Mouse (Mus musculus): Measurements from ENCODE around the gene Dock4.

DNA sequence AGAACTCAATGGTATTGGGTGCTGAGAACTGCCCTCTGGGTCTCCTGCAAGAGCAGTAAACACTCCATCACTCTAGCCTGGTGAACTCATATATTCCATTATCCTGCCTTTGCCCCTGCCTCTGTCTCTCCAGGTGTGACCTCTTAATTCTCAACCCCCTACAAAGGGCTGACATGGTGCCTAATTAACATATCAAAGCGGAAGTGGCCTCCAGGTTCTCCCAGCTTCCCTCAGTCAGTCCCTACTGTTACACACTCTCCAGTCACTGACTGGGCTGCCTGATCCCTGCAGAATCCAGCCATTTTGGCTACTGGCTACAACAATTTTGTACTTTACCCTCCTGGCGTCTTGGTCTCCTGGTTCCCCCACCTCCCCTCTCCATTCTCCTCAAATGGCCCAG is 441.7 kb downstream of the Dock4 start:
- TF ChIP-seq POLR2A (IDR thresholded peaks at IDR 0.05; ENCODE audit: control insufficient read depth, extremely low read depth, insufficient read depth, low read length, poor library complexity) (no peak), CTCF (IDR thresholded peaks at IDR 0.05; ENCODE audit: borderline replicate concordance, control insufficient read depth, extremely low read depth, insufficient read depth, low read length, poor library complexity) (no peak)
